In the genomic region with DNA sequence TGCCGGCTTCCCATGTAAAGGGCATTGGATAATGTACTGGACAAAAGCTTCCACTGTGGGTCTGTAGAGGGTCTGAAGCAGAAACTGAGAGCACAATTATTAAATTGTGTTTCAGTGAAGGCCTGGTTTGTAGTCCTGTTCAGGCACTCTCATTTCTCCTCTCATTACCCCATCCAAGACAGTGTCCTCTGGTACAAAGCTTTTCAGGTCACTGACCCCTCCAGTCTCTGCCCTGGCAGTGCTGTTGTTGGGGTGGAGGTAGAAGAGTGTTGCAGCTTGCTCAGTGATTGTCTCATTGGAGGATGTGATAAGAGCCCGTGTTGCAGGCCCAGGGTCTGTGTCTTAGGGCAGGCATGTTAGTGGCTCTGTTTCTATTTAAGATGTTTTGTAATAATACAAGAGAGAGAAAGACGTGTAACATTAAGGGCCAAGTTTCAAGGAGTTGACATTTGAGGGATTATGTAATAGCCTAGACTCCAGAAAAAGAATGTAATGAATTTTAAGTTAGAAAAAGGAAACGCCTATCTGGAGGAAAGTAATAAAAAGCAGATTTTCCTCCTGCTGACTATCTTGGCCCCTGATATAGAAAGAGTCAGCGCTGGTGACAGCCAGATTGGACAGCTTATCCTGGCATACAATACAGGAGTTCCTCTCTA, we compare ENCODE assay signal across 13 mouse cellular contexts. TPM values are rescaled to one million over a fixed set of nuclear protein-coding genes. Genes with fewer than 3 reads are reported as not detected.
DNase-seq lines count a peak whose midpoint lies in the region; ATAC-seq and TF ChIP-seq lines count a peak whose summit lies in the region.
"Had no signal": no experiment of that assay in that cellular context is flagged by ENCODE, and none has a peak within 500 bp of the region (broad histone marks: within the 10 kb centered on the region; RNA-seq: fewer than 3 reads in every experiment).

No protein-coding gene starts in this region.

- H3K27ac ChIP-seq in kidney, adult 2 months (ENCODE audit: insufficient read depth, low read depth, low read length), result no peak overlapping the region
- H3K27ac ChIP-seq in embryonic facial prominence, embryonic 11.5 days (replicated peaks; ENCODE audit: low read depth, low read length), result 0 out of 2 replicates have a peak overlapping the region, but pooled peaks have one; percentile 3
- peak overlapping the region; percentile 80 for H3K27ac ChIP-seq in heart, embryonic 12.5 days (ENCODE audit: poor library complexity, severe bottlenecking)
- peak overlapping the region; percentile 48 for H3K27ac ChIP-seq in lung, postnatal 0 days (ENCODE audit: low read length)
- H3K27ac ChIP-seq: macrophage had no signal

- no peak for TF ChIP-seq POLR2A in kidney, adult 2 months (IDR thresholded peaks at IDR 0.05; ENCODE audit: low read depth, low read length)

- H3K9me3 ChIP-seq in embryonic facial prominence, embryonic 11.5 days (replicated peaks; ENCODE audit: control insufficient read depth, low read length), result no peaks in the 10 kb centered on the region
- H3K9me3 ChIP-seq in heart, embryonic 12.5 days (replicated peaks), result no peaks in the 10 kb centered on the region
- no peaks in the 10 kb centered on the region for H3K9me3 ChIP-seq in lung, postnatal 0 days (ENCODE audit: low read length)

- no peak for TF ChIP-seq CTCF in kidney, adult 2 months (conservative IDR thresholded peaks at IDR 0.05; ENCODE audit: insufficient read depth, insufficient read length, low read depth, low read length)
- no peak for TF ChIP-seq CTCF in lung, postnatal 0 days (IDR thresholded peaks at IDR 0.05)

- 66% methylated on average over 5 of the region's 5 CpGs for WGBS in kidney, adult 2 months
- WGBS in embryonic facial prominence, embryonic 11.5 days, result 26% methylated on average over 5 of the region's 5 CpGs
- WGBS in heart, embryonic 12.5 days, result 21% methylated on average over 5 of the region's 5 CpGs
- 36% methylated on average over 5 of the region's 5 CpGs for WGBS in lung, postnatal 0 days

- no peak overlapping the region for H3K4me2 ChIP-seq in embryonic facial prominence, embryonic 11.5 days (ENCODE audit: low read depth, low read length)
- peak overlapping the region; percentile 20; the same call in 1 of the 2 replicates for H3K4me2 ChIP-seq in heart, embryonic 12.5 days
- H3K4me2 ChIP-seq in lung, postnatal 0 days (replicated peaks; ENCODE audit: low read depth, low read length), result no peak overlapping the region

- DNase-seq in kidney, adult 2 months, result peak; percentile 25
- no peak for DNase-seq in kidney, adult 11 months
- DNase-seq in embryonic facial prominence, embryonic 11.5 days (ENCODE audit: low spot score), result peak; percentile 29
- peak; percentile 91 for DNase-seq in lung, postnatal 0 days (ENCODE audit: low spot score)
- DNase-seq in adrenal gland, adult 8-10 months, result no peak
- DNase-seq in right cerebral cortex, postnatal 10 days (ENCODE audit: low spot score in 2 of 2), result no peak
- DNase-seq: adrenal gland, postnatal 25 days had no signal

- H3K36me3 ChIP-seq in kidney, adult 2 months (ENCODE audit: control insufficient read depth, insufficient read depth, low read length), result no peaks in the 10 kb centered on the region
- H3K36me3 ChIP-seq in embryonic facial prominence, embryonic 11.5 days (replicated peaks; ENCODE audit: control insufficient read depth, insufficient read depth, low read depth, low read length), result no peaks in the 10 kb centered on the region
- no peaks in the 10 kb centered on the region for H3K36me3 ChIP-seq in heart, embryonic 12.5 days
- no peaks in the 10 kb centered on the region for H3K36me3 ChIP-seq in lung, postnatal 0 days (ENCODE audit: insufficient read depth, low read length)

- no peak overlapping the region; the same call in 1 of the 2 replicates for H3K9ac ChIP-seq in embryonic facial prominence, embryonic 11.5 days (replicated peaks; ENCODE audit: low read length)
- no peak overlapping the region for H3K9ac ChIP-seq in heart, embryonic 12.5 days
- H3K9ac ChIP-seq in lung, postnatal 0 days (replicated peaks; ENCODE audit: low read depth), result no peak overlapping the region

- no peak overlapping the region for H3K4me3 ChIP-seq in kidney, adult 2 months (ENCODE audit: insufficient read depth, low read depth, low read length)
- H3K4me3 ChIP-seq in embryonic facial prominence, embryonic 11.5 days (ENCODE audit: low read depth, low read length), result no peak overlapping the region
- H3K4me3 ChIP-seq in heart, embryonic 12.5 days, result no peak overlapping the region
- H3K4me3 ChIP-seq in lung, postnatal 0 days (ENCODE audit: low read depth, low read length), result no peak overlapping the region

- H3K4me1 ChIP-seq in kidney, adult 2 months (ENCODE audit: control insufficient read depth, insufficient read depth, low read length), result peaks cover 9% of the 10 kb centered on the region
- H3K4me1 ChIP-seq in embryonic facial prominence, embryonic 11.5 days (ENCODE audit: control insufficient read depth, insufficient read depth, low read length), result no peaks in the 10 kb centered on the region; the same call in 1 of the 2 replicates
- H3K4me1 ChIP-seq in heart, embryonic 12.5 days (replicated peaks), result peaks cover 37% of the 10 kb centered on the region
- no peaks in the 10 kb centered on the region; the same call in 1 of the 2 replicates for H3K4me1 ChIP-seq in lung, postnatal 0 days (ENCODE audit: insufficient read depth, low read depth, low read length)

- no peaks in the 10 kb centered on the region for H3K27me3 ChIP-seq in kidney, adult 2 months (replicated peaks; ENCODE audit: control insufficient read depth, insufficient read depth, low read length)
- no peaks in the 10 kb centered on the region for H3K27me3 ChIP-seq in embryonic facial prominence, embryonic 11.5 days (ENCODE audit: control insufficient read depth, insufficient read depth, low read length)
- no peaks in the 10 kb centered on the region for H3K27me3 ChIP-seq in heart, embryonic 12.5 days (replicated peaks)
- no peaks in the 10 kb centered on the region for H3K27me3 ChIP-seq in lung, postnatal 0 days (replicated peaks; ENCODE audit: insufficient read depth, low read length)

- no peak for ATAC-seq in embryonic facial prominence, embryonic 11.5 days (replicated peaks; ENCODE audit: insufficient number of reproducible peaks, low FRiP score, low TSS enrichment, low read depth)
- ATAC-seq in heart, embryonic 12.5 days (ENCODE audit: insufficient number of reproducible peaks, low FRiP score), result no peak
- peak; percentile 59 for ATAC-seq in lung, postnatal 0 days
- ATAC-seq in activated CD4-positive, CD25-positive, alpha-beta regulatory T cell, adult 4 months, result no peak

- TF ChIP-seq EP300 in lung, postnatal 0 days (IDR thresholded peaks at IDR 0.05), result no peak

RNA-seq across cellular contexts. Expression of a gene that starts 2.9 kb away (rescaled TPM):
- 8.5 and 10.3 TPM in 2 replicates for polyA plus RNA-seq in kidney, adult 2 months (2012; rRNA removed)
- 21.7 and 24.3 TPM in 2 replicates for polyA plus RNA-seq in embryonic facial prominence, embryonic 11.5 days (2014; fragmentation: Nextera tagmentation; extraction: Ambion mirVana)
- 12.8 and 14.6 TPM in 2 replicates for polyA plus RNA-seq in heart, embryonic 12.5 days (2016; fragmentation: Nextera tagmentation; extraction: Ambion mirVana)
- 13.6 TPM in 2 replicates for polyA plus RNA-seq in lung, postnatal 0 days (2015; fragmentation: Nextera tagmentation; extraction: Ambion mirVana)
- 1 to 10 TPM; 3.4 to 5.9 TPM for polyA plus RNA-seq in activated CD4-positive, CD25-positive, alpha-beta regulatory T cell, adult 4 months (2017; shearing (Covaris generic))
- total RNA-seq in adrenal gland, adult 8-10 months (2022), result 10 to 100 TPM; 21.6 to 45.0 (median 32.0) TPM

RNA-seq across cellular contexts. Expression of a gene that starts 26.9 kb away (rescaled TPM):
- polyA plus RNA-seq in kidney, adult 2 months (2012; rRNA removed), result not detected in 2 replicates
- not detected in 2 replicates for polyA plus RNA-seq in embryonic facial prominence, embryonic 11.5 days (2014; fragmentation: Nextera tagmentation; extraction: Ambion mirVana)
- not detected in 2 replicates for polyA plus RNA-seq in heart, embryonic 12.5 days (2016; fragmentation: Nextera tagmentation; extraction: Ambion mirVana)
- not detected in 2 replicates for polyA plus RNA-seq in lung, postnatal 0 days (2015; fragmentation: Nextera tagmentation; extraction: Ambion mirVana)
- polyA plus RNA-seq in activated CD4-positive, CD25-positive, alpha-beta regulatory T cell, adult 4 months (2017; shearing (Covaris generic)), result under 1 TPM in 1 of 2 experiments, not detected in 1; 0.26 TPM
- not detected for total RNA-seq in adrenal gland, adult 8-10 months (2022)
- total RNA-seq: adrenal gland, postnatal 25 days; common myeloid progenitor, adult 5-6 weeks; gastrocnemius, postnatal 4 days; layer of hippocampus, adult 8-10 months had no signal
- polyA plus RNA-seq: macrophage had no signal

RNA-seq across cellular contexts. Expression of a gene that starts 38.2 kb away (rescaled TPM):
- not detected in 2 replicates for polyA plus RNA-seq in kidney, adult 2 months (2012; rRNA removed)
- polyA plus RNA-seq in embryonic facial prominence, embryonic 11.5 days (2014; fragmentation: Nextera tagmentation; extraction: Ambion mirVana), result not detected in 2 replicates
- polyA plus RNA-seq in heart, embryonic 12.5 days (2016; fragmentation: Nextera tagmentation; extraction: Ambion mirVana), result not detected in 2 replicates
- not detected in 2 replicates for polyA plus RNA-seq in lung, postnatal 0 days (2015; fragmentation: Nextera tagmentation; extraction: Ambion mirVana)
- polyA plus RNA-seq in activated CD4-positive, CD25-positive, alpha-beta regulatory T cell, adult 4 months (2017; shearing (Covaris generic)), result under 1 TPM; 0.09 to 0.50 TPM
- not detected for total RNA-seq in adrenal gland, adult 8-10 months (2022)
- total RNA-seq: adrenal gland, postnatal 25 days; common myeloid progenitor, adult 5-6 weeks; gastrocnemius, postnatal 4 days; layer of hippocampus, adult 8-10 months had no signal
- polyA plus RNA-seq: macrophage had no signal

RNA-seq across cellular contexts. Expression of a gene that starts 54.6 kb away (rescaled TPM):
- polyA plus RNA-seq in kidney, adult 2 months (2012; rRNA removed), result not detected in 2 replicates
- 0.26 TPM in 1 of 2 replicates, not detected in the other for polyA plus RNA-seq in embryonic facial prominence, embryonic 11.5 days (2014; fragmentation: Nextera tagmentation; extraction: Ambion mirVana)
- polyA plus RNA-seq in heart, embryonic 12.5 days (2016; fragmentation: Nextera tagmentation; extraction: Ambion mirVana), result not detected in 2 replicates
- polyA plus RNA-seq in lung, postnatal 0 days (2015; fragmentation: Nextera tagmentation; extraction: Ambion mirVana), result not detected in 2 replicates
- not detected for polyA plus RNA-seq in activated CD4-positive, CD25-positive, alpha-beta regulatory T cell, adult 4 months (2017; shearing (Covaris generic))
- not detected for total RNA-seq in adrenal gland, adult 8-10 months (2022)
- total RNA-seq: adrenal gland, postnatal 25 days; common myeloid progenitor, adult 5-6 weeks; gastrocnemius, postnatal 4 days; layer of hippocampus, adult 8-10 months had no signal
- polyA plus RNA-seq: macrophage had no signal

Comparison
In these comparisons a context has a peak if more than half of its experiments do, and no peak if none do; other contexts are left out.
1. DNase-seq: peak in kidney, adult 2 months (single experiment), embryonic facial prominence, embryonic 11.5 days (single experiment) and lung, postnatal 0 days (single experiment); none in kidney, adult 11 months (single experiment), adrenal gland, adult 8-10 months (single experiment) and right cerebral cortex, postnatal 10 days (0 of 2).